Mouse (Mus musculus) heart, postnatal 0 days (tissue): ENCODE data around the gene Cdkn1a.

Source experiments
- CTCF ChIP-seq: IDR thresholded peaks from 2 replicates; pipeline ENCODE4 v1.5.1; 2016; ENCODE audit warnings: antibody characterized with exemption, control low read depth, low read depth
- EP300 ChIP-seq: IDR thresholded peaks from 2 replicates; pipeline ENCODE4 v1.6.1; 2016; ENCODE audit warnings: antibody characterized with exemption, low read depth

DNA sequence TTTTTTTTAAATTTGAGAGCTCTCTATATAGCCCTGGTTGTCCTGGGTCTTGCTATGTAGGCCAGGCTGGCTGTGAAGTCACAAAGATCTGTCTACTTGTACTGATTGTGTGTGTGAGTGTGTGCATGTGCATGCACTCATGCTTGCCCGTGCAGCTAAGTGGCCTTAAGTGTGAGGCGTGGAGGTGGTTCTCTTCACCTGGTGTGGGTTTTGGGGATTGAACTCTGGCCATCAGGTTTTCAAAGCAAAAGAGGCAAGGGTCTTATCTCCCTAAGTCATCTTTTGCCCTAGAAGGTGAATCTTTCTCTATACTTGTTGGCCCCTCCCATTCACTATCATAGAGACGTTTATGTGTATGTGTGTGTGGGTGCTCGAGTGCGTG lies 41.3 kb upstream of the Cdkn1a start:
- TF ChIP-seq EP300, result no peak
- no peak for TF ChIP-seq CTCF
